Mouse (Mus musculus) heart, embryonic 13.5 days (tissue): ENCODE measurements around the gene Ndufaf8. TPM values are rescaled to one million over a fixed set of nuclear protein-coding genes. Genes with fewer than 3 reads are reported as not detected.

Experiments
- ATAC-seq: fragments of 200-750 bp; cut with Nextera tagmentation; 2 replicates; pipeline ENCODE4 v1.8.0; 2017; ENCODE audit warnings: moderate TSS enrichment; ENCODE audit not compliant: insufficient number of reproducible peaks, low FRiP score, low TSS enrichment; ENCODE audit errors: extremely low read depth
- H3K27ac ChIP-seq: fragments of 300-500 bp; sonication (generic); replicated peaks from 2 replicates; pipeline ENCODE4 v1.5.1; 2015; ENCODE audit warnings: moderate library complexity, mild to moderate bottlenecking, inconsistent platforms
- H3K27me3 ChIP-seq: fragments of 300-500 bp; sonication (generic); replicated peaks from 2 replicates; pipeline ENCODE4 v1.6.1; 2015; ENCODE audit warnings: mild to moderate bottlenecking, inconsistent platforms
- H3K36me3 ChIP-seq: fragments of 300-500 bp; sonication (generic); 2 replicates; pipeline ENCODE4 v1.6.1; 2015; ENCODE audit warnings: mild to moderate bottlenecking, inconsistent platforms
- H3K4me1 ChIP-seq: fragments of 300-500 bp; sonication (generic); 2 replicates; pipeline ENCODE4 v1.6.1; 2015; ENCODE audit warnings: inconsistent platforms
- H3K4me2 ChIP-seq: fragments of 300-500 bp; sonication (generic); 2 replicates; pipeline ENCODE4 v1.6.1; 2015; ENCODE audit warnings: inconsistent platforms, mild to moderate bottlenecking, moderate library complexity
- H3K4me3 ChIP-seq: fragments of 300-500 bp; sonication (generic); 2 replicates; pipeline ENCODE4 v1.5.1; 2015; ENCODE audit warnings: moderate library complexity, mild to moderate bottlenecking, inconsistent platforms
- H3K9ac ChIP-seq: fragments of 300-500 bp; sonication (generic); 2 replicates; pipeline ENCODE4 v1.6.1; 2015; ENCODE audit warnings: inconsistent platforms, mild to moderate bottlenecking, moderate library complexity
- H3K9me3 ChIP-seq: fragments of 300-500 bp; sonication (generic); 2 replicates; pipeline ENCODE4 v1.6.1; 2016; ENCODE audit warnings: inconsistent platforms
- WGBS: fragments of 180-500 bp; shearing (Covaris S2); methylation state at CpG from one replicate; pipeline ENCODE4 v1.1.7; 2015; ENCODE audit warnings: mixed read lengths; 5-methylcytosine and 5-hydroxymethylcytosine counted together
- polyA plus RNA-seq: library from polyadenylated mRNA; unstranded; fragments of >200 nt; fragmentation: Nextera tagmentation; extraction: Ambion mirVana; gene quantifications from 2 replicates; pipeline ENCODE4 v1.2.1, GENCODE M21; 2015

The Ndufaf8 gene
- polyA plus RNA-seq, 1 experiment from 2014 or later, result 81.1 TPM

DNA sequence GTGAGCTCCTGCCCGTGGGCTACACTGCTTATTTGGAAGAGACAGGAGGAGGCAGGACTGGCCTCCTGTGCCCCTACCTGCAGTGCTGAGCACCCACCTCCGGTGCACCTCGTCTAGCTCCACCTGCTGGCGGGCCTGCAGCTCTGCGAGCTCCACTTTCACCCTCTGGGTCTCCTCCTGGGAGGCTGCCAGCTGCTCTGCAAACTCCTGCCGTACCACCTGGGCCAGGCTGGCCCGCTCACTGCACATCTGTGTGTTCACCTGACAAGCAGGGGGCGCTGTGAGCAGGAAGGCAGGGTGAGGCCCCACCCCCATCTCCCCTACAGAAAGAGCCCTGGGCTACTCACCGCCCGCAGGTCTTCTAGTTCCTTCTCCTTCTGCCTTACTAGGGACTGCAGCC, 33.4 kb upstream of the Ndufaf8 start:
- Histone ChIP-seq H3K4me2 (peak overlapping the region; percentile 48), H3K9ac (peak overlapping the region; percentile 37), H3K9me3 (no peaks in the 10 kb centered on the region), H3K27ac (peak overlapping the region; percentile 40), H3K36me3 (peaks cover 67% of the 10 kb centered on the region), H3K4me1 (peaks cover 12% of the 10 kb centered on the region), H3K27me3 (no peaks in the 10 kb centered on the region), H3K4me3 (peak overlapping the region; percentile 14)
- WGBS, result 27% methylated on average over 10 of the region's 10 CpGs
- no peak; the same call in 1 of the 2 replicates for ATAC-seq

DNA sequence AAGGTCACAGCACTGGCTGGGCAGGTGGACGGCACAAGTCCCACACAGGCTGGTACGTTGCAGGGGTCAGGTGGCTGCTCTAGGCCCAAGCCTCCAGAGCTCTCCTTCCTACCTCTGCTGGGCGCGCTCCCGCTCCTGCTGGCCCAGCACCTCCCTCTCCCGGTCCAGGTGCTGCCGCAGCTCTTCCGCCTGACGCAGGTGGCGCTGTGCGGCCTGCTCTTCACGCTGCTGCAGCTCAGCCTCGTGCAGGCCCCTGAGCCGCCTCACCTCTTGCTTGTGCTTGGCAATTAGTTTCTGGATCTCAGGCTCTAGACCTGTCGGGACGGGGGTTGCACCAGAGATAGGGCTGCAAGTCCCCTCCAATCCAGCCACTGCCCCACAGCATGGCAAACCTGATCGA, 30.9 kb upstream of the Ndufaf8 start:
- H3K4me2 ChIP-seq, result no peak overlapping the region
- no peaks in the 10 kb centered on the region for H3K9me3 ChIP-seq
- WGBS, result 69% methylated on average over 17 of the region's 17 CpGs
- no peak overlapping the region for H3K4me3 ChIP-seq
- peaks cover 92% of the 10 kb centered on the region for H3K36me3 ChIP-seq
- peaks cover 12% of the 10 kb centered on the region for H3K4me1 ChIP-seq
- H3K27me3 ChIP-seq, result no peaks in the 10 kb centered on the region
- no peak for ATAC-seq
- H3K27ac ChIP-seq, result no peak overlapping the region
- H3K9ac ChIP-seq, result no peak overlapping the region

DNA sequence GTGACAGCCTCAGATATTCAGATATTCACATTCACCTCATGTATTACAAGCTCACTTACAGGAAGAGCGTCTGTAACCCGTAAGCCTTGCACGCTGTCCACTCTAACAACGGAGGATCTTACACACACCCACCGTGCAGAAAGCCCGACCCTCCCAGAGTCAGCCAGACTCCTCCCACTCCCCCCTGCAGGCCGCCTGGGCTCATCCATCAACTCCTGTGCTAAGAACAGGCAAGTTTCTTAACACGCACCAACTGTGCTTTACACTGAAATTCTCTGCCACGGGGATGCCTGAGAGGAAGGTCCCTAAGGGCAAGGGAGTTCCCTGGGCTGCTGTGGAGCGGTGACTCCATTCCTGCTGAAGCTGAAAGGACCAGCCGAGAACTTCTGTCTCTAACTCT, 29.5 kb upstream of the Ndufaf8 start:
- H3K36me3 ChIP-seq, result peaks cover 91% of the 10 kb centered on the region
- H3K27me3 ChIP-seq, result no peaks in the 10 kb centered on the region
- H3K27ac ChIP-seq, result no peak overlapping the region
- no peaks in the 10 kb centered on the region for H3K9me3 ChIP-seq
- 44% methylated on average over 11 of the region's 11 CpGs for WGBS
- peak overlapping the region; percentile 44; the same call in 1 of the 2 replicates for H3K9ac ChIP-seq
- H3K4me2 ChIP-seq, result no peak overlapping the region
- H3K4me1 ChIP-seq, result peaks cover 12% of the 10 kb centered on the region
- no peak overlapping the region for H3K4me3 ChIP-seq
- no peak for ATAC-seq

DNA sequence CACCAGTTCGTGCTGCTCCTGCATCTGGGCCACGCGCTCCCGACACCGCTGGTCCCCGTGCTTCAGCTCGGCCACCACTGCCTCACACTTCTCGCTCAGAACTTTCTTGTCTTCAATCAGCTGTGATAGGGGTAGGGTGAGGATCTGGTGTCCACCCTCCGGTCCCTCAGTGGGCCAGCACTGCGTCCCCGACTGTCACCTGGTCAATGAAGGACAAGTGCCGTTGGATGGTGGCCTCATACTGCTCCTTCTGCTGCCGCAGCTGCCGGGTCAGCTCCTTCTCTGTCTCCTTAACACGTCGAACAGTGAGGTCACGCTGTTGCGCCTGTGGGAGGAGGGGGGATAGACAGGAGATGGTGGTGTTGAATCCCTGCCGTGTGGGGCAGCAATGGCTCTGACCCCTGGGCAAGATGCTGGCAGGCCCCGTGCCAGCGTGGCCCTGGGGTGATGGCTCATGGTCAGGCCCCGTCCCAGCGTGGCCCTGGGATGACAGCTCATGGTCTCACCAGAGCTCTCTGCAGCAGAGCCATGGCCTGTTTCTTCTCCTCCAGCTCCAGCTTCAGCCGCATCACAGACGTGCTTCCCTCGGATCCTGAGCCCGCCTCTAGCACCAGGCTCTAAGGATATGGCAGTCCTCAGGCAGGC, 28.3 kb upstream of the Ndufaf8 start:
- no peak for ATAC-seq
- Histone ChIP-seq H3K9ac (no peak overlapping the region), H3K9me3 (no peaks in the 10 kb centered on the region), H3K27ac (no peak overlapping the region), H3K4me2 (no peak overlapping the region), H3K36me3 (peaks cover 95% of the 10 kb centered on the region), H3K27me3 (no peaks in the 10 kb centered on the region), H3K4me3 (no peak overlapping the region), H3K4me1 (peaks cover 10% of the 10 kb centered on the region)
- WGBS, result 89% methylated on average over 27 of the region's 27 CpGs

DNA sequence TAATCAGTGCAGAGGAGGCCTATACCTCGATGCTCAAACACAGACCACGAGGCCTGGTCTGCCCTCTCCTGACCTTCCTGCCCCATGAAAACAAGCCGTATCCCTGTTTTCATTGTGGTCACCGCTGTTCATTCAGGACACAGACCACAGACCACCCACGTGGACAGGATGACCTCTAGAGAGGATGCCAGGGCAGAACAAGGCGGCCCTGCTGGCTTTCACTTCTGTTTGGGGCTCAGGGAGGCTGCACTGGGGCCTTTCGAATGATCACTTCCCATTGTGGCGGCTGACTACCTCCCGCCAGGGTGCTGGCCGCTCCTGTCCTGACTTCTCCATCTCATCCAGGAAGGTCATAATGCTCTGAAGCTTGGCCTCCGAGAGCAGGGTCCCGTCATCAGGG, 27.7 kb upstream of the Ndufaf8 start:
- Histone ChIP-seq H3K9ac (no peak overlapping the region), H3K4me1 (peaks cover 4% of the 10 kb centered on the region), H3K27me3 (no peaks in the 10 kb centered on the region), H3K9me3 (no peaks in the 10 kb centered on the region), H3K4me2 (no peak overlapping the region), H3K4me3 (no peak overlapping the region), H3K36me3 (peaks cover 98% of the 10 kb centered on the region), H3K27ac (no peak overlapping the region)
- no peak for ATAC-seq
- WGBS, result 75% methylated on average over 12 of the region's 12 CpGs

DNA sequence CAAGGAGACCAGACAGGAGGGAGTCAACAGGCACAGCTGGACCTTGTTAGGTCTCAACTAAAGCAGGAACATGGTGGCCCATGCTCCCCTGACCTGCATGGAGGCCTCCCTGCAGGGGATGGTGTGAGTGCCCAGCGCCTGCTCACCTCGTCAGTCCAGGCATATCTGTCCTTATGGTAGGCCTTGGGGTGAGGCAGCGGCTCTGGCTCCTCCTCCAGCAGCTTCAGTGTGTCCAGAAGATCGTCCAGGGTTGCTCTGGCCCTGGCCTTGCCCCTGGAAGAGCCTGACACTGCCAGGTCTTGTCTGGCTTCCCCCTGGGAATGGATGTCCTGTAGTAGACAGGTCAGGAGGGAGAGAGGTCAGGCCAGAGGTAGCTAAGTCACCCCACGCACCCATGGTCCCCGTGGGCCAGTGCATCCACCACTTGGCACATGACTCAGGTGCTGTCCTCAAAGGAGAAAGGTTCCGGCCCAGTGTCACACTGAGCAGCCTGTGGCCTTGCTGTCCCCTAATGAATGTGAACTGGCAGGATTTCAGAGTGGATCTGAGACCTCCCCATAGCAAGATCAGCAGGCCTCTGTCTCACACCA, 26.9 kb upstream of the Ndufaf8 start:
- H3K4me3 ChIP-seq, result no peak overlapping the region
- no peak overlapping the region for H3K4me2 ChIP-seq
- no peaks in the 10 kb centered on the region for H3K27me3 ChIP-seq
- peaks cover 98% of the 10 kb centered on the region for H3K36me3 ChIP-seq
- H3K27ac ChIP-seq, result no peak overlapping the region
- H3K9me3 ChIP-seq, result no peaks in the 10 kb centered on the region
- H3K9ac ChIP-seq, result no peak overlapping the region
- no peaks in the 10 kb centered on the region for H3K4me1 ChIP-seq
- no peak for ATAC-seq
- WGBS, result 80% methylated on average over 7 of the region's 7 CpGs

DNA sequence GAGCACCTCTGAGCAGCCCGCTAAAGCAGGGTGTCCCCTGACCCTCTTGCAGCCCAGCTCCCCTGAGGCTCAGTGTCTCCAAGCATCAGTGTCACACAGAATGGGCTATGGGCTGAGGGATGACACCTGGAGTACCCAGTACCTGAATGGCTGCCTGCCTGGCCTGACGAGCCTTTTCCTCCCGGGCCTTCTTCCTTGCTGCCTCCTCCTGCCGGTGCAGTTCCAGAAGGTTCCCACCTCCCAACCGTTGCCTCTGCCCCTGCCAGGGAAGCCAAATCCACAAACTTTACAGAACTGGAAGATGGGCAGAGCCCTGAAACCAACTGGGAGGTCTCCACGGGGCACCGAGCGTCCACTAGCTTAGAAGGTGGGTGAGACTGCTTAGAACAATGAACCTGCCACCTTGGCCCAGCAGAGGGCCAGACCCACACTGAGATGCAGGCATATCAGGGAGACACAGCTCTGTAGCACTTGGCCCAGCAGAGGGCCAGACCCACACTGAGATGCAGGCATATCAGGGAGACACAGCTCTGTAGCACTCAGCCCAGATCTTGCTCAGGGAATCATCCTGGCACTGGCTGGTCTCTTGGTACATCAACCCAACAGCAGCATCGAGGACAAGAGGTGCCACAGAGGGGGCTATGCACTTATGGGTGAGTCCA, 25.6 kb upstream of the Ndufaf8 start:
- 85% methylated on average over 9 of the region's 9 CpGs for WGBS
- Histone ChIP-seq H3K27me3 (no peaks in the 10 kb centered on the region), H3K9me3 (no peaks in the 10 kb centered on the region), H3K9ac (no peak overlapping the region), H3K4me1 (no peaks in the 10 kb centered on the region), H3K27ac (no peak overlapping the region), H3K4me3 (no peak overlapping the region), H3K36me3 (peaks cover 98% of the 10 kb centered on the region), H3K4me2 (no peak overlapping the region)
- ATAC-seq, result no peak

DNA sequence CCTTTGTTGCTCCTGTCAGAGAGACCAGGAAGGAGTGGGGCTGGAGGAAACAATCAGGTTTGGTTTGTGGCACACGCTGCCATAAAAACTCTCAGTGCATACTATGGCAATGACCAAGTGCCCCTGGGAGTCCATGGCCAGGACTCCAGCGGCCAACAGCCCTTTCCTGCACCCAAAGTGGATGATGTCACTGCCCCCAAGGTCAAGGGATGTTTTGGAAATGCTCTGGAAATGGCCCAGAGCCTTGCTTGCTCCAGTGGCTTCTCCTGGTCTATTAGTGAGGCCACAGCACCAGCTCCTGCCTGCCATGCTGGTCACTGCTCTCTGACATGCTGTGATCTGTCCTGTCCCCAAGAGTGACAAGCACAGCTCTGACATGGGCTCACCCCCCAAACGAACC, 22.5 kb upstream of the Ndufaf8 start:
- Histone ChIP-seq H3K4me1 (no peaks in the 10 kb centered on the region), H3K27ac (no peak overlapping the region), H3K27me3 (no peaks in the 10 kb centered on the region), H3K4me3 (no peak overlapping the region), H3K36me3 (peaks cover 98% of the 10 kb centered on the region), H3K9me3 (no peaks in the 10 kb centered on the region), H3K9ac (no peak overlapping the region), H3K4me2 (no peak overlapping the region)
- 70% methylated on average over 3 of the region's 3 CpGs for WGBS
- ATAC-seq, result no peak

DNA sequence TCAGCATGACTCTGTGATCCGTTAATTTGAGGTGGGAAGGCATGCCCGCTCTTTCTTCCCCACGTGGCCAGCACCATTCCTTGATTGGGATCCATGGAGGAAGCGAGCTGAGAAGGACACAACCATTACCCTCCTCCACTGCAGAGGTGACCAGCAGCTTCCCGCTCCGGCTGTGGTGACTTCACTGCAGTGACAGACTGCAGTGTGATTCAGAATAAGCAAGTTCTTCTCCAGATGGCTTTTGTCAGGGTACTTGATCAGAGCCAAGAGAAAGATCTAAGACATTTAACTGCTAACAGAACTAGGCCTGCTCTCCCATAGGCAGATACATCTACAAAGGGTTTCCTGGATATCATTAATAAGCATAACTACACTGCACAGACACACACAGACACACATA, 18.4 kb upstream of the Ndufaf8 start:
- WGBS, result 88% methylated on average over 6 of the region's 6 CpGs
- H3K36me3 ChIP-seq, result peaks cover 83% of the 10 kb centered on the region
- peaks cover 11% of the 10 kb centered on the region; the same call in 1 of the 2 replicates for H3K4me1 ChIP-seq
- H3K4me2 ChIP-seq, result no peak overlapping the region
- H3K9ac ChIP-seq, result peak overlapping the region; percentile 37; the same call in 1 of the 2 replicates
- H3K27ac ChIP-seq, result no peak overlapping the region
- no peak for ATAC-seq
- H3K9me3 ChIP-seq, result no peaks in the 10 kb centered on the region
- no peak overlapping the region for H3K4me3 ChIP-seq
- H3K27me3 ChIP-seq, result no peaks in the 10 kb centered on the region

DNA sequence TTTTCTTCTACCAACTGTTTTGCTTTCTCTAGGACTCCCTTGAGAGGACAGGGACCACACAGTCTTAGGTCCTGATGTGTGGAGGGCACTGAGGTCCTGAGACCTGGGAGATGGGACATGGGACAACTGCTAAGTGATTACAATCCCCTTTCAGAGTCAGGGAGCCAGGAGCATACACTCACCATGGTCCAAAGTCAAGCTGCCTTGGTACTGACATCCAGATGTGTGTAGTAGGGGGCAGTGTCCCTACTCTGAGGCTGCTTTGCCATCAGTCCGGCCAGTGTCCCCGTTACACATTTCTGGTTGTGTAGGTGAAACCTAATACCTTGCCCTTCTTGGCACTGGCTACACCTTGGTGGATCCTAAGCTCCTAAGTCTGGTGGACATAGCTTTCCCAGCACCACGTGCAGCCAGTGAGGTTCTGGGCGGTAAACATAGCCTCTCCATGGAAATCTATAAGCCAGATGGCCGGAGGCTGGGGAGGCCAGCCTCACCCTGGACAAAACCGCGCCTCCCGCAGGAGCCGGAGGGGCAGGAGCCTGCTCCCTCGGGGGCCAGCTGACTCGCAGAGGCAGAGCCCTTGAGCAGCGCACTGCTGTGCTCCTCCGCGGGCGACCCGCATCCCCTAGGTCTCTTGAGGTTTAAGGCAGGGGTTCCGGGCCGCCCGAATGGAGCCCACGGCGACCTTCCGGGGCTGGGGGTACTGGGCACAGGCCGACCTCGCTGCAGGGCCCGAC, 12.7 kb upstream of the Ndufaf8 start:
- H3K4me3 ChIP-seq, result peak overlapping the region; percentile 83
- 0 out of 2 replicates have a peak, but pooled peaks have one; percentile 4 for ATAC-seq
- H3K4me1 ChIP-seq, result peaks cover 26% of the 10 kb centered on the region
- peak overlapping the region; percentile 94 for H3K9ac ChIP-seq
- H3K27ac ChIP-seq, result peak overlapping the region; percentile 65
- no peaks in the 10 kb centered on the region for H3K27me3 ChIP-seq
- no peaks in the 10 kb centered on the region for H3K9me3 ChIP-seq
- peak overlapping the region; percentile 82 for H3K4me2 ChIP-seq
- H3K36me3 ChIP-seq, result peaks cover 38% of the 10 kb centered on the region
- WGBS, result under 1% methylated on average over 25 of the region's 25 CpGs

DNA sequence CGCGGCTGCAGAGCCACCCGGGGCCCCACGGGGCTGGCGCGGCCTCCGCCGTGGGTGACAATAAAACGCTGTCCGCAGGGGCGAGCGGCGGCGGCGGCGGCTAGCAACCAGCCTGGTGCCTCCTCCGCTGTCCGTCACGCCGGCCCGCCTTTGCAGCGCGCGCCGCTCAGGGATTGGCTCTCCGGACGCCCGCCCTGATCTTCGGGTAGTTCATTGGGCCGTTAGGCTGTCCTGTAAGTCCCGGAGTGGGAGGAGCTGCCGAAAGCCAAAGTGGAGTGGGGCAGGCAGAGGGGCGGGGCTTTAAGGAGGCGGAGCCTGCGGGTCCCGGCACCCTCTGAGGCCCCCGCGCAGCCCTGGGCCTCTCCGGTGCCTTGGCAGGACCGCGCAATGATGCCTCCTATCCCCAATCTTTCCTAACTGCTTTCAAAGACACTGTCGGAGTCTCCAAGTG, 12.0 kb upstream of the Ndufaf8 start, which contains the start of gene Cep131:
Cep131 (minus strand) TSS at position 126 of the 451 bp plus-strand sequence.
- peaks cover 39% of the 10 kb centered on the region for H3K36me3 ChIP-seq
- peak within 1 kb of the TSS; percentile 65 for H3K27ac ChIP-seq
- peak; percentile 97 for ATAC-seq
- peak within 1 kb of the TSS; percentile 94 for H3K9ac ChIP-seq
- H3K27me3 ChIP-seq, result no peaks in the 10 kb centered on the region
- under 1% methylated on average over 42 of the region's 42 CpGs for WGBS
- peak within 1 kb of the TSS; percentile 83 for H3K4me3 ChIP-seq
- peak within 1 kb of the TSS; percentile 82 for H3K4me2 ChIP-seq
- peaks cover 26% of the 10 kb centered on the region for H3K4me1 ChIP-seq
- no peaks in the 10 kb centered on the region for H3K9me3 ChIP-seq
